Mouse (Mus musculus) brown adipose tissue, adult 24 weeks (tissue): ENCODE results near the gene Optn. TPM values are rescaled to one million over a fixed set of nuclear protein-coding genes. Genes with fewer than 3 reads are reported as not detected.
A peak's percentile ranks its signal among the peaks of the same experiment; 100 is the strongest.
"Not testable (repeated sequence)": the region's sequence is repeated elsewhere in the genome, so short reads cannot be mapped to it uniquely, and the experiment has no call there.

Experiments used
- H3K27ac ChIP-seq: fragments of 200-500 bp; replicated peaks from 2 replicates; pipeline ENCODE4 v1.5.1; 2012; ENCODE audit warnings: low read depth, mild to moderate bottlenecking, low read length
- H3K4me1 ChIP-seq: fragments of 200-500 bp; 2 replicates; pipeline ENCODE4 v1.6.1; 2012; ENCODE audit warnings: low read length, mixed read lengths; ENCODE audit not compliant: control insufficient read depth, insufficient read depth, insufficient read length
- H3K4me3 ChIP-seq: fragments of 200-500 bp; 2 replicates; pipeline ENCODE4 v1.5.1; 2012; ENCODE audit warnings: low read depth, mild to moderate bottlenecking, low read length, moderate library complexity; ENCODE audit not compliant: insufficient read depth
- polyA plus RNA-seq: library from polyadenylated mRNA; stranded (reverse); fragments of >200 nt; gene quantifications from 2 replicates; pipeline ENCODE4 v1.2.4, GENCODE M21; 2012; ENCODE audit not compliant: missing spikeins, insufficient read depth, insufficient read length

Optn gene
- polyA plus RNA-seq = 87.1 and 96.4 TPM in 2 replicates

GRCm38 (mm10) chr2:5063299-5064205, at the start of gene Optn:
Gene Optn (minus strand): TSS chr2:5064051.
- H3K27ac ChIP-seq = peak within 1 kb of the TSS; percentile 97
- H3K4me3 ChIP-seq = peak within 1 kb of the TSS; percentile 69
- H3K4me1 ChIP-seq = peaks cover 8% of the 10 kb centered on the region

GRCm38 (mm10) chr2:5112785-5113291, 49.0 kb upstream of the Optn start:
- Histone ChIP-seq H3K4me3 (no peak overlapping the region), H3K4me1 (no peaks in the 10 kb centered on the region; the same call in 1 of the 2 replicates), H3K27ac (no peak overlapping the region)

GRCm38 (mm10) chr2:5102891-5103290, 39.0 kb upstream of the Optn start:
- H3K4me1 ChIP-seq = no peaks in the 10 kb centered on the region
- H3K4me3 ChIP-seq = no peak overlapping the region
- no peak overlapping the region for H3K27ac ChIP-seq

GRCm38 (mm10) chr2:5101743-5102245, 37.9 kb upstream of the Optn start:
- Histone ChIP-seq H3K4me3 (no peak overlapping the region), H3K27ac (no peak overlapping the region), H3K4me1 (no peaks in the 10 kb centered on the region)

- Histone ChIP-seq H3K4me3 (no peak overlapping the region), H3K27ac (no peak overlapping the region), H3K4me1 (no peaks in the 10 kb centered on the region)
Observed at GRCm38 (mm10) chr2:5099176-5099575, 35.3 kb upstream of the Optn start.

- Histone ChIP-seq H3K4me3 (no peak overlapping the region), H3K4me1 (no peaks in the 10 kb centered on the region), H3K27ac (no peak overlapping the region)
Observed at GRCm38 (mm10) chr2:5097786-5098445, 34.1 kb upstream of the Optn start.

- Histone ChIP-seq H3K4me3 (no peak overlapping the region), H3K27ac (no peak overlapping the region), H3K4me1 (no peaks in the 10 kb centered on the region)
Observed at GRCm38 (mm10) chr2:5095316-5095715, 31.5 kb upstream of the Optn start.

- Histone ChIP-seq H3K4me3 (no peak overlapping the region), H3K27ac (no peak overlapping the region), H3K4me1 (no peaks in the 10 kb centered on the region)
Observed at GRCm38 (mm10) chr2:5094876-5095275, 31.0 kb upstream of the Optn start.

- H3K27ac ChIP-seq, H3K4me1 ChIP-seq, H3K4me3 ChIP-seq: not testable (repeated sequence)
Observed at GRCm38 (mm10) chr2:5090385-5090784, 26.5 kb upstream of the Optn start.

- H3K4me3 ChIP-seq = no peak overlapping the region
- peak overlapping the region; percentile 64 for H3K27ac ChIP-seq
- H3K4me1 ChIP-seq = no peaks in the 10 kb centered on the region
Observed at GRCm38 (mm10) chr2:5087667-5088066, 23.8 kb upstream of the Optn start.

GRCm38 (mm10) chr2:5083739-5084138, 19.9 kb upstream of the Optn start:
- no peaks in the 10 kb centered on the region for H3K4me1 ChIP-seq

GRCm38 (mm10) chr2:5080053-5080787, 16.4 kb upstream of the Optn start:
- H3K4me3 ChIP-seq = peak overlapping the region; percentile 49
- H3K27ac ChIP-seq = no peak overlapping the region

More at GRCm38 (mm10) chr2:5083739-5084138, 19.9 kb upstream of the Optn start:
- no peak overlapping the region for H3K4me3 ChIP-seq
- no peak overlapping the region for H3K27ac ChIP-seq

GRCm38 (mm10) chr2:5077937-5078336, 14.1 kb upstream of the Optn start:
- Histone ChIP-seq H3K27ac (no peak overlapping the region), H3K4me1 (no peaks in the 10 kb centered on the region), H3K4me3 (no peak overlapping the region)

More at GRCm38 (mm10) chr2:5080053-5080787, 16.4 kb upstream of the Optn start:
- H3K4me1 ChIP-seq = no peaks in the 10 kb centered on the region

- Histone ChIP-seq H3K4me1 (no peaks in the 10 kb centered on the region), H3K27ac (no peak overlapping the region), H3K4me3 (no peak overlapping the region)
Observed at GRCm38 (mm10) chr2:5077490-5077889, 13.6 kb upstream of the Optn start.

- Histone ChIP-seq H3K4me3 (no peak overlapping the region), H3K4me1 (no peaks in the 10 kb centered on the region), H3K27ac (no peak overlapping the region)
Observed at GRCm38 (mm10) chr2:5075856-5076255, 12.0 kb upstream of the Optn start.
